Mouse (Mus musculus) heart, adult 10 weeks (tissue): ENCODE data around the gene Olfr1287. TPM values are rescaled to one million over a fixed set of nuclear protein-coding genes. Genes with fewer than 3 reads are reported as not detected.

Experiments
- polyA plus RNA-seq: library from polyadenylated mRNA; stranded (reverse); fragments of 350-450 nt; fragmentation: Illumina TruSeq; extraction: RNeasy Lipid Tissue Mini Kit (QIAGEN cat#74804); gene quantifications from one replicate; pipeline ENCODE4 v1.2.3, GENCODE M21; 2014; ENCODE audit warnings: low read depth, low replicate concordance

Olfr1287 gene
- not detected for polyA plus RNA-seq

DNA sequence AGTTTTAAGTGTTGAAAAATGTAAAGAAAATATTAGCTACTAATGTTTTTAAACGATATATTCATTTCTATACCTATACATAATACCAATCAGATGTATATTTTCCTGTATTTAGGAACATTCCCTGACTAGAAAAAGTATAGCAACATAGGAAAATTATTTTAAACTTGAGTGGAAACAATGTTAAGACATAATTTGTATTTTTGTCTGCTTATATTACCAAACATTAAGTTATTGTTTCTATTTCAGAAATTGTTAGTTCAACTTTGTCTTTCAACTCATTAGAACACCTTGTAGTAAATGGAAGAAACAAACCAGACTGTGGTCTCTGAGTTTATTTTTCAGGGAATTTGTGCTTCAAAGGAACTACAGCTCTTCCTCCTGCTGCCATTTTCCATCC, at the start of gene Olfr1287:
Olfr1287 (plus strand) TSS at position 301 of the 400 bp plus-strand sequence.

DNA sequence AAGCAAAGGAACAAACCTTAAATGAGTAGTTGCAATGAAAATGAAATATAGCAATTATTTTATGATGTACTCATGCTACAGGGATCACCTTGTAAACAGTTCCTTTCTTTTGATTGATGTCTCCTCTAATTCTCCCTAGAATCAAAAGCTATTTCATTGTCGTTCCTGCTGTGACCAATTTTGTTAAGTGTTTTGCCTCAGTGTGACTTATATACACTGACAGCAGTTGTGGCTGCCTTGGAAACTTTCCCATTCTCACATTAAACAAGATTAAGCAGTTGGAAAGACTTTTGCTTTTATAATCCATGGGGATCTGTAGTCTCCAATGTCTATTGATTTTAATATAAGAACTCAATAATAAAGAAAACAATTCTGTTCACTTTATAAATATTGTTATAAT, 26.0 kb upstream of the Olfr1287 start, which contains the start of gene Olfr1286:
Olfr1286 (minus strand) TSS at position 185 of the 400 bp plus-strand sequence.

DNA sequence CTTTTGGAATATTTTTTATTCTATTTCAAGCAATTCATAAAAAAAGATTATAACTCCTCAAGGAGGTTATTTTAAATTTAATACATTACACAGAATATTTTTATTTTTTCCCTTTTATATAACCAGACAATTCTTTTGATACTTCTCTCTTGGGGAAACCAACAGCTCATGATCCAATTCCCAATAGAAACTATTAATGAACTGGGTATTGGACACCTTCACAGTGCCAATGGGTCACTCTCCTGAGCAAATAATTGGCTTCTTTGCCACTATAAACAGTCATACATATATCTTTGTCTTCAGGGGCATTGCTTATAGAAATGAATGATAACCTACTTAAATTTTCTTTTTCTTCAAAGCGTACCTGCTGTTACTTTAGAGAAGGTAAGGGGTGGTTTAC, 24.9 kb downstream of the Olfr1287 start, which contains the start of gene Olfr1288:
Olfr1288 (plus strand) TSS at position 301 of the 400 bp plus-strand sequence.

DNA sequence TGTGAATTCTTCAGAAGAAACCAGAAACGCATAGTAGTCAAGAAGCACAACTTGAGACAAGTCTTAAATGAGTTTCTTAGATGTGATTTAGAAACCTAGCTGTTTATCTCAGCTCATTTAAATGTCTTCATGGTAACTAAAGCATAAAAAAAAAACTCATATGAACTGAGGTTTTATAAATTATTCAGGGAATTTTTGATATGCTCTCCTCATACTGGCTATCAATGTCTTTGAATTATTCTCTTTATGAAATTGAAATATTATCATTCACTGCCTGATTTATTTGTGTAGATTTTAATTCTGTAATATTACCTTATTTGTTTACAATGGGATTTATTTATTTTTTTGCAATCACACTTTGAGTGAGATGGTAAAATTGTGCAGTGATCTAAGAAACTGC, 31.6 kb downstream of the Olfr1287 start, which contains the start of gene Olfr1289:
Olfr1289 (plus strand) TSS at position 301 of the 400 bp plus-strand sequence.

DNA sequence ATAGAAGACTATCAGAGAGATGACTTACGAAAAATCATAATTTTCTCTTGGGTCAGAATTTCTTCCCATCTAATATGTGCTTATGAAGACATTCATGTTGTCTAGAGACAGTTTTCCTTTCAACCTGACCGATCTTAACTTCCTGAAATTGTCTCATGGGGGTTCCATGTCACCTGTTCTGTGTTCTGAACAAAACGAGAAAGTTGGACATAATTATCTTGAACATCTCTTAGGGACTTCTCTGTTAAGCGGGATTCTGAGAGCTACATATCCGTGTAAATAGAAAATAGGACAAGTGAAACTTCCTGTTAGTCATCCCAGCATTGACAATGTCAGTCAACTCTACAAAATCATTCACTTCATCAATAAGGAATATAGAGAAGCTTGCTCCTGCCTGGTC, 44.8 kb downstream of the Olfr1287 start, which contains the start of gene Olfr1290:
Olfr1290 (minus strand) TSS at position 101 of the 400 bp plus-strand sequence.

DNA sequence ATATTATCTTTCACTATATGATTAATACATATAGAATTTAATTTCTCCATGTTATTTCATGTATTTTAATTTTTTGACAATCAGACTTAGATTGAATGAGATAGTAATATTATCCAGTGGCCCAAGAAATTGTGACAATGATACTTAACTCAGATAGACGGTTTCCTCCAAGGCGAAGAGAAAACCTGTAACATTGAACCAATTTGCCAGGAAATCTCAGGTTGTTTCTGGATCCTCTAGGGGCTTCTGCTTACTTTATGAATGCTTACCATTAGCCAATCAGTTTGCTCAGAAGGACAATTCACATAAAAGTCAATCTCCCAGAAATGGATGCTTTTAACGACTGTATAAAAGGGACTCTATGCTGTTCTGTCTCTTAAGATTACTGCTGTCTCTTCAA, 47.9 kb downstream of the Olfr1287 start, which contains the start of gene Olfr1291-ps1:
Olfr1291-ps1 (plus strand) TSS at position 301 of the 400 bp plus-strand sequence.

Other genes starting within 250 kb of the Olfr1287 start
- not detected for gene 4930430A15Rik, start 219.5 kb upstream of the Olfr1287 start, polyA plus RNA-seq
- gene Olfr1275, start 213.9 kb upstream of the Olfr1287 start, polyA plus RNA-seq = not detected
- gene Olfr1276, start 194.6 kb upstream of the Olfr1287 start, polyA plus RNA-seq = not detected
- gene Olfr1277, start 175.0 kb upstream of the Olfr1287 start, polyA plus RNA-seq = not detected
- gene Olfr1278, start 159.0 kb upstream of the Olfr1287 start, polyA plus RNA-seq = not detected
- gene Olfr1279, start 148.5 kb upstream of the Olfr1287 start, polyA plus RNA-seq = not detected
- gene Olfr1280, start 135.1 kb upstream of the Olfr1287 start, polyA plus RNA-seq = not detected
- gene Olfr1281, start 122.6 kb upstream of the Olfr1287 start, polyA plus RNA-seq = not detected
- not detected for gene Olfr1282, start 113.1 kb upstream of the Olfr1287 start, polyA plus RNA-seq
- gene Olfr1283, start 82.4 kb upstream of the Olfr1287 start, polyA plus RNA-seq = not detected
- not detected for gene Olfr1284, start 73.6 kb upstream of the Olfr1287 start, polyA plus RNA-seq
- gene Olfr1286, start 26.0 kb upstream of the Olfr1287 start, polyA plus RNA-seq = not detected
- not detected for gene Olfr1288, start 25.0 kb downstream of the Olfr1287 start, polyA plus RNA-seq
- gene Olfr1289, start 31.7 kb downstream of the Olfr1287 start, polyA plus RNA-seq = not detected
- gene Olfr1290, start 44.7 kb downstream of the Olfr1287 start, polyA plus RNA-seq = not detected
- gene Olfr1291-ps1, start 48.0 kb downstream of the Olfr1287 start, polyA plus RNA-seq = not detected
- not detected for gene Olfr1293-ps, start 76.1 kb downstream of the Olfr1287 start, polyA plus RNA-seq
- gene Olfr1294, start 91.1 kb downstream of the Olfr1287 start, polyA plus RNA-seq = not detected
- not detected for gene Olfr1295, start 120.5 kb downstream of the Olfr1287 start, polyA plus RNA-seq
- not detected for gene Olfr1297, start 177.4 kb downstream of the Olfr1287 start, polyA plus RNA-seq
- gene Olfr1298, start 200.1 kb downstream of the Olfr1287 start, polyA plus RNA-seq = not detected
- not detected for gene Olfr1299, start 212.3 kb downstream of the Olfr1287 start, polyA plus RNA-seq